Mouse (Mus musculus) liver, postnatal 0 days (tissue): ENCODE measurements around the gene Col25a1. TPM values are rescaled to one million over a fixed set of nuclear protein-coding genes. Genes with fewer than 3 reads are reported as not detected.

Experiments used
- ATAC-seq: fragments of 200-750 bp; cut with Nextera tagmentation; 2 replicates; pipeline ENCODE4 v1.8.0; 2017; ENCODE audit warnings: mild to moderate bottlenecking, moderate library complexity
- DNase-seq: peaks from one replicate; pipeline ENCODE4 v3.0.0-alpha.2; 2016
- H3K27ac ChIP-seq: fragments of 300-500 bp; sonication (generic); 2 replicates; pipeline ENCODE4 v1.5.1; 2014; ENCODE audit warnings: antibody characterized with exemption, moderate library complexity, mild to moderate bottlenecking, low read depth
- H3K27me3 ChIP-seq: fragments of 300-500 bp; sonication (generic); 2 replicates; pipeline ENCODE4 v1.6.1; 2014; ENCODE audit warnings: low read length, control low read depth, mixed read lengths; ENCODE audit not compliant: insufficient read depth
- H3K36me3 ChIP-seq: fragments of 300-500 bp; sonication (generic); replicated peaks from 2 replicates; pipeline ENCODE4 v1.6.1; 2014; ENCODE audit warnings: mild to moderate bottlenecking, control low read depth, low read length, moderate library complexity, mixed read lengths; ENCODE audit not compliant: insufficient read depth
- H3K4me1 ChIP-seq: fragments of 300-500 bp; sonication (generic); 2 replicates; pipeline ENCODE4 v1.6.1; 2014; ENCODE audit warnings: antibody characterized with exemption, mild to moderate bottlenecking, control low read depth; ENCODE audit not compliant: insufficient read depth
- H3K4me2 ChIP-seq: fragments of 300-500 bp; sonication (generic); 2 replicates; pipeline ENCODE4 v1.6.1; 2014; ENCODE audit warnings: low read depth, mild to moderate bottlenecking, low read length, moderate library complexity, mixed read lengths
- H3K4me3 ChIP-seq: fragments of 300-500 bp; sonication (generic); 2 replicates; pipeline ENCODE4 v1.5.1; 2014; ENCODE audit warnings: low read depth, low read length
- H3K9ac ChIP-seq: fragments of 300-500 bp; sonication (generic); replicated peaks from 2 replicates; pipeline ENCODE4 v1.6.1; 2014; ENCODE audit warnings: mild to moderate bottlenecking, moderate library complexity
- H3K9me3 ChIP-seq: fragments of 300-500 bp; sonication (generic); 2 replicates; pipeline ENCODE4 v1.6.1; 2016; ENCODE audit warnings: mild to moderate bottlenecking, control low read depth, low read length, mixed read lengths
- CTCF ChIP-seq: sonication (generic); IDR thresholded peaks from 2 replicates; pipeline ENCODE4 v1.5.1; 2016; ENCODE audit warnings: antibody characterized with exemption, low read depth
- EP300 ChIP-seq: IDR thresholded peaks from 2 replicates; pipeline ENCODE4 v1.6.1; 2016; ENCODE audit warnings: antibody characterized with exemption, low read depth, mild to moderate bottlenecking
- WGBS: fragments of 180-500 bp; shearing (Covaris S2); extraction: QIAGEN DNeasy Blood & Tissue Kit; methylation state at CpG from one replicate; pipeline ENCODE4 v1.1.7; 2014; ENCODE audit not compliant: insufficient replicate concordance; 5-methylcytosine and 5-hydroxymethylcytosine counted together
- polyA plus RNA-seq: library from polyadenylated mRNA; unstranded; fragments of >200 nt; fragmentation: Nextera tagmentation; extraction: Ambion mirVana; gene quantifications from 2 replicates; pipeline ENCODE4 v1.2.1, GENCODE M21; 2015

The Col25a1 gene
- polyA plus RNA-seq, 1 experiment from 2014 or later, result 0.68 TPM

DNA sequence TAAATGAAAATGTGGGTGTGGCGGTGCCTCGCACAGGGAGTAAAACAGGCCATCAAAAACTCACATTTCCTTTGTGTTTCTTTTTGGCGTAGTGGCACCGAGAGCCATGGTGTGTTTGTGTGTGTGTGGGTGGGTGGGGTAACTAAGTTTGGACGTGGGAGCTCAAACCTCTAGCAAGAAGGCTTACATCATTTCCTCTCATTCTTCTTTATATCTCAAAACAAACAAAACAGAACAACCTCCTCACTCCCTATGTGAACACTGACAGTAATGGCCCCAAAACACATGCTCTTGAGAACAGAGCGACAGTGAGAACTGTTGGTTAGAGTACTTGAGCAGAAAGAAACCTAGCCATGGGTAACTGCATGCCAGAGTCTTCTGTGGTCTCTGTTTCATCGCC is 121.1 kb downstream of the Col25a1 start:
- no peak for ATAC-seq

DNA sequence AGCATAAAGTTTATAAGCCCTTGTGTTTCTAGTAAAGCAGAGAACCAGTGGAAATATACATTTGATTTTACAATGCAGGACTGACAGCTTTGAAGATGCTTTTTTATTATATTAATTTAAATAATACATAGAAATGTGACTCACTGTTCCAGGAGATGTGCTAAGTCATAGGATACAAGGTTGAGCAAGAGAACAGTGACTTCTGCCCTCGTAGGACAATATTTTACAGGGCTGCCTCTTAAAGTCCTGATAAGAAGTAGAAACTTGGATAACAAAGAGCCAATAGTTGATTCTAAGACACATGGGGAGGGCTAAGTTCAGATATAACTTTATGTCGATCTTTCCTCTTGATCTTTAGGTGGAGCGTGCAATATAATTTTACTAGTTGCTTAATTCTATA is 124.8 kb downstream of the Col25a1 start:
- WGBS, result 73% methylated on average over 3 of the region's 3 CpGs
- H3K4me2 ChIP-seq, result no peak overlapping the region
- H3K27me3 ChIP-seq, result no peaks in the 10 kb centered on the region
- H3K27ac ChIP-seq, result no peak overlapping the region
- no peaks in the 10 kb centered on the region for H3K36me3 ChIP-seq
- ATAC-seq (no peak), DNase-seq (no peak)
- TF ChIP-seq EP300, result no peak
- no peak for TF ChIP-seq CTCF
- no peak overlapping the region for H3K9ac ChIP-seq
- no peaks in the 10 kb centered on the region for H3K4me1 ChIP-seq
- peaks cover 3% of the 10 kb centered on the region for H3K9me3 ChIP-seq
- H3K4me3 ChIP-seq, result no peak overlapping the region

More for the DNA sequence above, 121.1 kb downstream of the Col25a1 start:
- WGBS, result 65% methylated on average over 7 of the region's 7 CpGs
- Histone ChIP-seq H3K27me3 (no peaks in the 10 kb centered on the region), H3K36me3 (no peaks in the 10 kb centered on the region), H3K4me3 (no peak overlapping the region), H3K27ac (no peak overlapping the region), H3K9ac (no peak overlapping the region), H3K4me2 (no peak overlapping the region), H3K9me3 (no peaks in the 10 kb centered on the region), H3K4me1 (no peaks in the 10 kb centered on the region)
- no peak for DNase-seq
- TF ChIP-seq CTCF, result no peak
- no peak for TF ChIP-seq EP300

DNA sequence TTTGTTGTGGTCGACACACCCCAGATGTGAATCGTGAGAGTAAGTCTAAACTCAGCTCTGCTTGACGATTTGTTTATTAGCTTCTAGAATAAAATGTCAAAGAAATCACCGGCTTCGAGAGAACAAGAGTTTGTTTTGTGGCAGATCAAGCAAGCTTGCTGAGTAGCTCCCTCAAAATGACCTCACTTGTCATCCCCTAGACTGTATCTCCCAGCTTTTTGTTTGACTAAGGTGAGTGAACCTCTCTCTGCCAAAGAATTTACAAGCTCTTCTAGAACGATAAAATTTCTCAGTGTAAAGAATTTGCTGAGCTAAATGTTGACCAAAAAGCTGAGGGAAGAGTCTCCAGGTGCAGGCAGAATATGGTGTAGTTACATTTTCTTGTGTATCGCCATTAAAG is 125.3 kb downstream of the Col25a1 start:
- no peak overlapping the region for H3K27ac ChIP-seq
- ATAC-seq (no peak), DNase-seq (no peak)
- 62% methylated on average over 7 of the region's 7 CpGs for WGBS
- TF ChIP-seq EP300 (no peak), CTCF (no peak)
- no peaks in the 10 kb centered on the region for H3K4me1 ChIP-seq
- H3K36me3 ChIP-seq, result no peaks in the 10 kb centered on the region
- no peak overlapping the region for H3K4me3 ChIP-seq
- H3K27me3 ChIP-seq, result no peaks in the 10 kb centered on the region
- no peak overlapping the region for H3K4me2 ChIP-seq
- H3K9me3 ChIP-seq, result peaks cover 3% of the 10 kb centered on the region
- H3K9ac ChIP-seq, result no peak overlapping the region

DNA sequence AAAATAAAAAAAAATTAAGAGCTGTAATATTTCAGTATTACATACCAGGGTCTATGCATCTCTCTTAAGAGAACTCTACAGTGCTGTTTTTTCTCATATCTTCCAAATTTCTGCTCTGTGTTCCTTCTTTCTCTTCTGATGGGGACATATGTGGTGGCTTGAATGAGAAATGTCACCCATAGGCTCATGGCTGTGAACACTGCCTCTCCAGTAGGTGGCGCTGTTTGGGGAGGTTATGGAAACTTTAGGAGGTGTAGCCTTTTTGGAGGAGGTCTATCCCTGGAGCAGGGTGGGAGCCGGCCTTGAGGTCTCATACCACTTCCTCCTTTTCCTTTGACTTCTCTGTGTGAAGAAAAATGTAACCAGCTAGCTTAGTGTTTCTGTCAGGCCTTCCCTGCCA is 128.4 kb downstream of the Col25a1 start:
- Histone ChIP-seq H3K4me1 (no peaks in the 10 kb centered on the region), H3K27ac (no peak overlapping the region), H3K4me2 (no peak overlapping the region), H3K27me3 (no peaks in the 10 kb centered on the region), H3K36me3 (no peaks in the 10 kb centered on the region), H3K9ac (no peak overlapping the region), H3K4me3 (no peak overlapping the region), H3K9me3 (peaks cover 3% of the 10 kb centered on the region)
- ATAC-seq, result no peak
- WGBS, result 67% methylated on average over 2 of the region's 2 CpGs
- no peak for DNase-seq
- peak; percentile 37 for TF ChIP-seq CTCF
- TF ChIP-seq EP300, result no peak

DNA sequence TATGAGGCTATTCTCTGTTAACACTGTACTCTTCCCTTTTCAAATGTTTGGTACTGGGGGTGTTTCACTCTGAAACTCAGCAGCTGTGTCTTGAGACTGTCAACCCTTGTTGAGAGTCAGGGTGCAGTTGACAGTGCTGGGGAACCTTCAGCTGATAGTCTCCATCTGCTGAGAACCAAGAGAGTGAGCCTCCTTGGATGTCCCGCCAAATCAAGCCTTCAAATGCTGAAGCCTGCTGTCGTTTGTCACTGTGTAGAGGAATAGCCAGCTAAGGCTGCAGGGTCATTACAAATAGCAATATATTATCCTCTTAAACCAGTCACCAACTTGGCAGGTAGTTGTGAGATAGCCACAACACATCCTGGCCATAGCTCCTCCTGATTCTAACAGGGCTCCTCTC is 129.0 kb downstream of the Col25a1 start:
- H3K27me3 ChIP-seq, result no peaks in the 10 kb centered on the region
- H3K4me2 ChIP-seq, result no peak overlapping the region
- H3K4me3 ChIP-seq, result no peak overlapping the region
- ATAC-seq (no peak), DNase-seq (no peak)
- TF ChIP-seq EP300 (no peak), CTCF (no peak)
- 71% methylated on average over 2 of the region's 2 CpGs for WGBS
- H3K36me3 ChIP-seq, result no peaks in the 10 kb centered on the region
- H3K9ac ChIP-seq, result no peak overlapping the region
- H3K4me1 ChIP-seq, result no peaks in the 10 kb centered on the region
- peaks cover 3% of the 10 kb centered on the region for H3K9me3 ChIP-seq
- no peak overlapping the region for H3K27ac ChIP-seq

DNA sequence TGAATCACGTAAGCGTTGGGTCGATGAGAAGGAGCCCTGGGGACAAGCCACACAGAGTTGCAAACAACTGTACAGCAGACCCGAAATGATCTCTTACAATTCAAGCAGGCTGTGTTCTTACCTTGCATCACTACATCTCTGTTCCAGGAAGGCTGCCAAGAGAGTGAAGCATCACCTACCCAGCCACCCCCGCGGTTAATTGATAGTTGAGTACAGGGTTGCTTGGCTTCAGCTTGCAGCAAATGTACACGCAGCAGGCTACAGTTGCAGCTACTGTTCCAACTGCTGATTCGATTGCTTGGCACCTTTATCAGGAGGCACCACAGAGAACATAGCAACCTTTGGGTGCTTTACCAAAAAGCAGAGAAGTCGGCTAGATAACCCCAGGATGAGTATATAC is 133.8 kb downstream of the Col25a1 start:
- H3K4me1 ChIP-seq, result no peaks in the 10 kb centered on the region
- no peak for TF ChIP-seq EP300
- no peak for TF ChIP-seq CTCF
- no peaks in the 10 kb centered on the region for H3K9me3 ChIP-seq
- no peak overlapping the region for H3K9ac ChIP-seq
- DNase-seq (no peak), ATAC-seq (no peak)
- H3K4me2 ChIP-seq, result no peak overlapping the region
- no peaks in the 10 kb centered on the region for H3K36me3 ChIP-seq
- H3K4me3 ChIP-seq, result no peak overlapping the region
- WGBS, result 78% methylated on average over 9 of the region's 9 CpGs
- H3K27ac ChIP-seq, result no peak overlapping the region
- no peaks in the 10 kb centered on the region for H3K27me3 ChIP-seq

DNA sequence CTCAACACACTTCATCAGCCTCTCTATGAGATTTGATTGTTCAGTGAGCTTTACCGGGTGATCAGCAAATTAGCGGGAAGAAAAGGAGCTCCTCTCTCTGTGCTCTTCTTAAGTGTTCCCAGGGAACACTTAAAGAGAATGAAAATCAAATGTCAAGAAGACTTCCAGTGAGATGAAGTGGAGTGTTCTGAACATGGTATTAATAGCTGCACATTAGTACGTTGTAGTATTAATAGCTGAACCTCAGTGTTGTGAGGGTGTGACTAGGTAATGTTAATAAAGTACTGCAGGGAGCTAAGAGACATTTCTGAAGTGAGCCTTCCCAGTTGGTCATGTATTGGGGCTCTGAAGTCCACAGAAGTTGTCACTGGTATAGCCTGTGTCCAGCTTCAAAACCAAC is 139.2 kb downstream of the Col25a1 start:
- DNase-seq, result no peak
- no peaks in the 10 kb centered on the region for H3K4me1 ChIP-seq
- no peaks in the 10 kb centered on the region for H3K27me3 ChIP-seq
- no peak overlapping the region for H3K27ac ChIP-seq
- ATAC-seq, result no peak
- H3K9ac ChIP-seq, result no peak overlapping the region
- no peak for TF ChIP-seq EP300
- TF ChIP-seq CTCF, result no peak
- H3K36me3 ChIP-seq, result no peaks in the 10 kb centered on the region
- 80% methylated on average over 3 of the region's 3 CpGs for WGBS
- H3K4me2 ChIP-seq, result no peak overlapping the region
- no peaks in the 10 kb centered on the region for H3K9me3 ChIP-seq
- H3K4me3 ChIP-seq, result no peak overlapping the region
